Mouse (Mus musculus) embryonic stem cell, embryonic (primary cell): ENCODE measurements around the gene Mindy4b-ps.
"Not testable (repeated sequence)": the region's sequence is repeated elsewhere in the genome, so short reads cannot be mapped to it uniquely, and the experiment has no call there.

Experiments used
- CTCF ChIA-PET, 4 experiments: fragments of 300-600 bp in 2 of 4; fragments of 350-600 bp in 2 of 4; sonication (Branson Sonifier 250); formaldehyde crosslinking; loops; one replicate each; lab custom pipeline; 2022; ENCODE audit warnings: inconsistent platforms in 2 of 4; lab: Charles Lee
- POLR2A ChIA-PET, 4 experiments: fragments of 300-600 bp in 2 of 4; fragments of 350-600 bp in 2 of 4; sonication (Branson Sonifier 250); formaldehyde crosslinking; loops; one replicate each; lab custom pipeline; 2022; ENCODE audit warnings: antibody characterized with exemption in 4 of 4, inconsistent platforms in 1 of 4; lab: Charles Lee

The Mindy4b-ps gene

GRCm38 (mm10) chr3:58822211-58822610 lies at the start of gene Mindy4b-ps:
Mindy4b-ps (minus strand) TSS chr3:58822311.
- CTCF ChIA-PET: no interaction called here
- POLR2A ChIA-PET: no interaction called here

GRCm38 (mm10) chr3:58871882-58872281 lies 49.8 kb upstream of the Mindy4b-ps start:
- CTCF ChIA-PET, POLR2A ChIA-PET: not testable (repeated sequence)

- POLR2A ChIA-PET: no interaction called here
- CTCF ChIA-PET: no interaction called here
These were observed 43.6 kb upstream of the Mindy4b-ps start for GRCm38 (mm10) chr3:58865690-58866089.

- ChIA-PET POLR2A (no interaction called here), CTCF (no interaction called here)
These were observed 40.9 kb upstream of the Mindy4b-ps start for GRCm38 (mm10) chr3:58862976-58863375.

- CTCF ChIA-PET: no interaction called here
- POLR2A ChIA-PET: no interaction called here
These were observed 21.3 kb upstream of the Mindy4b-ps start for GRCm38 (mm10) chr3:58843415-58843814.

GRCm38 (mm10) chr3:58833442-58834160 lies 11.5 kb upstream of the Mindy4b-ps start:
- ChIA-PET POLR2A (no interaction called here), CTCF (no interaction called here)

- ChIA-PET CTCF (no interaction called here), POLR2A (no interaction called here)
These were observed 10.8 kb upstream of the Mindy4b-ps start for GRCm38 (mm10) chr3:58832888-58833287.

GRCm38 (mm10) chr3:58831586-58831985 lies 9.5 kb upstream of the Mindy4b-ps start:
- CTCF ChIA-PET: interaction anchor here in 1 of 4 experiments (0.6 kb wide), 1 partner anchor 831 kb away, joined by 11 read pairs; no protein-coding TSS in a partner anchor

GRCm38 (mm10) chr3:58829926-58830325 lies 7.8 kb upstream of the Mindy4b-ps start:
- CTCF ChIA-PET: no interaction called here
- POLR2A ChIA-PET: no interaction called here

More at GRCm38 (mm10) chr3:58831586-58831985, 9.5 kb upstream of the Mindy4b-ps start:
- POLR2A ChIA-PET: no interaction called here

- ChIA-PET POLR2A (no interaction called here), CTCF (no interaction called here)
These were observed 6.4 kb upstream of the Mindy4b-ps start for GRCm38 (mm10) chr3:58828366-58829153.

- CTCF ChIA-PET: interaction anchor here in 1 of 4 experiments (0.6 kb wide), 1 partner anchor 586 kb away, joined by 3 read pairs; no protein-coding TSS in a partner anchor
- POLR2A ChIA-PET: no interaction called here
These were observed 4.2 kb upstream of the Mindy4b-ps start for GRCm38 (mm10) chr3:58826266-58826665.

GRCm38 (mm10) chr3:58817337-58817736 lies 4.8 kb downstream of the Mindy4b-ps start:
- ChIA-PET CTCF (interaction anchor here in 2 of 4 experiments (0.5 to 0.6 kb wide), 2 partner anchors 27 to 49 kb away, joined by 3 to 5 read pairs; no protein-coding TSS in a partner anchor), POLR2A (interaction anchor here in 2 of 4 experiments (0.5 to 1.6 kb wide), 2 partner anchors 15 to 318 kb away, joined by 3 read pairs; no protein-coding TSS in a partner anchor)

- ChIA-PET CTCF (no interaction called here), POLR2A (no interaction called here)
These were observed 7.9 kb downstream of the Mindy4b-ps start for GRCm38 (mm10) chr3:58814191-58814590.

- POLR2A ChIA-PET: no interaction called here
- CTCF ChIA-PET: no interaction called here
These were observed 11.8 kb downstream of the Mindy4b-ps start for GRCm38 (mm10) chr3:58810353-58810752.

- ChIA-PET POLR2A (no interaction called here), CTCF (no interaction called here)
These were observed 12.8 kb downstream of the Mindy4b-ps start for GRCm38 (mm10) chr3:58809111-58809915.

- POLR2A ChIA-PET: interaction anchor here in 1 of 4 experiments (0.6 kb wide), 1 partner anchor 71 kb away, joined by 3 read pairs; no protein-coding TSS in a partner anchor
- CTCF ChIA-PET: no interaction called here
These were observed 13.5 kb downstream of the Mindy4b-ps start for GRCm38 (mm10) chr3:58808636-58809035.

GRCm38 (mm10) chr3:58804745-58805144 lies 17.4 kb downstream of the Mindy4b-ps start:
- POLR2A ChIA-PET: no interaction called here
- CTCF ChIA-PET: no interaction called here

- POLR2A ChIA-PET: no interaction called here
- CTCF ChIA-PET: interaction anchor here in 2 of 4 experiments (0.7 kb wide), 3 partner anchors 10 to 329 kb away, joined by 3 to 9 read pairs (median 7); no protein-coding TSS in a partner anchor
These were observed 23.4 kb downstream of the Mindy4b-ps start for GRCm38 (mm10) chr3:58798676-58799075.

- ChIA-PET CTCF (interaction anchor here in 3 of 4 experiments (0.7 kb wide), 4 partner anchors 10 to 328 kb away, joined by 3 to 9 read pairs (median 5); no protein-coding TSS in a partner anchor), POLR2A (no interaction called here)
These were observed 23.9 kb downstream of the Mindy4b-ps start for GRCm38 (mm10) chr3:58798245-58798644.
